9 mouse cellular contexts compared by ENCODE assay signal in the genomic region with DNA sequence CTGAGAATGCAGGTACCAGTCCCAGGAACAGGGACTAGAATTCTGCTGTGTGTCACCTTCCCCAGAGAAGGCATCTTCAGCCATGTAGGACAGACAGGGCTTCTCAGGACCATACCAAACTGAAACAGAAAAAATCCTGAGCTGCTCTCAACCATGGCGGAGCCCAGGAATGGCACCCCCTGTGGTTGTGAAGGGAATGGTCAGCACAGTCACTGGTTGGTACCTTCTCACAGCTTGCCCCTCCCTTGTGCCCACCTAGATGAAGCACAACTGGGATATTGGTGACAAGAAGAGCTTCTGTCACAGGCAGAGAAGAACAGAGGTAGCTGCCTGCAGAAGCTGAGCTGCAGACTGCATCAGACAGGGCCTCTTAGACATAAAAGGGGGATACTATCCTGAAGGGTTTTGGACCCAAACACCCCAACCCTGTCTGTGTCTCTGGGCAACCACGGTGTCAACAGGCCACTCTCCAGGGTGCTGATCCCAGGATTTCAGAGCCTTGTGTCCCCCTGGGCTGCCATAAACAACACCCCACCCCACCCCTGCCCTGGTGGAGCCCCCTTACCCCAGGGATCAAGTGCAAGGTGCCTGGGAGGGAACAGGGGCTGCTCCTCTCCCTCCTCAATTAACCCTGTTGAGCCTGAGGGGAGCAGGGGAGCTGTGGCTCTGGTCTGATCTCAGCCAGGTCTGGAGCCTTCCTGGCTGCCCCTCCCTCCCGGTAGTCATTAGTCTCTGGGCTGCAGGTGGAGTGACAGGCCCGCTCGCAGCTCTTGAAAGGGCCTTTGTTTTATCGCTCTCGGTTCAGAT.
A peak's percentile ranks its signal among the peaks of the same experiment; 100 is the strongest.
DNase-seq lines count a peak whose midpoint lies in the region; ATAC-seq and TF ChIP-seq lines count a peak whose summit lies in the region.
"Had no signal": no experiment of that assay in that cellular context is flagged by ENCODE, and none has a peak within 500 bp of the region (broad histone marks: within the 10 kb centered on the region; RNA-seq: fewer than 3 reads in every experiment).

No protein-coding gene starts in this region.

- TF ChIP-seq EP300 in CH12.LX (IDR thresholded peaks at IDR 0.05; ENCODE audit: low read length): no peak
- TF ChIP-seq EP300 in ES-Bruce4 (IDR thresholded peaks at IDR 0.05; ENCODE audit: insufficient read depth, low read depth, low read length): no peak

- dilution Hi-C loops in CH12.LX (cut with MboI; ENCODE audit: extremely low pct_ligation_motif_present, extremely low pct_unique_long_range_greater_than_20kb, low sequenced_read_pairs): no loop called here

- no peaks in the 10 kb centered on the region for H3K79me2 ChIP-seq in CH12.LX (replicated peaks; ENCODE audit: control insufficient read depth, extremely low read depth, insufficient read depth, poor library complexity, severe bottlenecking)

- no peaks in the 10 kb centered on the region for H3K36me3 ChIP-seq in CH12.LX (replicated peaks in 1 of 2; ENCODE audit: control insufficient read depth in 1 of 2, insufficient read depth in 1 of 2, low read length in 1 of 2)
- no peaks in the 10 kb centered on the region for H3K36me3 ChIP-seq in ES-Bruce4 (ENCODE audit: control insufficient read depth, insufficient read depth, low read length, poor library complexity, severe bottlenecking)
- no peaks in the 10 kb centered on the region for H3K36me3 ChIP-seq in forebrain, postnatal 0 days (ENCODE audit: insufficient read depth)
- H3K36me3 ChIP-seq in midbrain, embryonic 11.5 days (ENCODE audit: control insufficient read depth, insufficient read depth, low read length): no peaks in the 10 kb centered on the region

- H3K27me3 ChIP-seq in CH12.LX (replicated peaks) (peaks cover 5% of the 10 kb centered on the region), ES-Bruce4 (ENCODE audit: control insufficient read depth, insufficient read depth, low read length, poor library complexity, severe bottlenecking) (no peaks in the 10 kb centered on the region)
- no peaks in the 10 kb centered on the region for H3K27me3 ChIP-seq in forebrain, postnatal 0 days (ENCODE audit: insufficient read depth, low read length)
- H3K27me3 ChIP-seq in midbrain, embryonic 11.5 days (ENCODE audit: control insufficient read depth, insufficient read depth, low read length): no peaks in the 10 kb centered on the region

- TF ChIP-seq POLR2A in CH12.LX (IDR thresholded peaks at IDR 0.05; ENCODE audit: low read depth, low read length) (no peak), ES-Bruce4 (IDR thresholded peaks at IDR 0.05; ENCODE audit: insufficient read depth, low read length) (no peak)

- H3K4me3 ChIP-seq in CH12.LX (replicated peaks in 1 of 3; ENCODE audit: low read depth in 2 of 3, low read length in 2 of 3, poor library complexity in 1 of 3) (no peak overlapping the region), ES-Bruce4 (ENCODE audit: low read depth, low read length) (no peak overlapping the region)
- H3K4me3 ChIP-seq in forebrain, postnatal 0 days (ENCODE audit: low read depth, low read length): no peak overlapping the region
- H3K4me3 ChIP-seq in midbrain, embryonic 11.5 days (ENCODE audit: low read depth, low read length): no peak overlapping the region
- H3K4me3 ChIP-seq: megakaryocyte, embryonic 14.5 days had no signal

- H3K4me1 ChIP-seq in CH12.LX (ENCODE audit: control insufficient read depth in 1 of 2, insufficient read depth in 2 of 2): no peaks in the 10 kb centered on the region; a peak in 1 of 4 replicates
- H3K4me1 ChIP-seq in ES-Bruce4 (ENCODE audit: control insufficient read depth, insufficient read depth, low read length): no peaks in the 10 kb centered on the region
- H3K4me1 ChIP-seq in forebrain, postnatal 0 days (ENCODE audit: insufficient read depth): peaks cover 18% of the 10 kb centered on the region
- peaks cover 47% of the 10 kb centered on the region for H3K4me1 ChIP-seq in midbrain, embryonic 11.5 days (ENCODE audit: control insufficient read depth, insufficient read depth, low read length)
- H3K4me1 ChIP-seq: megakaryocyte, embryonic 14.5 days had no signal

- H3K9me3 ChIP-seq in CH12.LX (replicated peaks; ENCODE audit: low read length): no peaks in the 10 kb centered on the region
- no peaks in the 10 kb centered on the region for H3K9me3 ChIP-seq in ES-Bruce4 (replicated peaks; ENCODE audit: control insufficient read depth, insufficient read depth, low read length, poor library complexity, severe bottlenecking)
- no peaks in the 10 kb centered on the region for H3K9me3 ChIP-seq in forebrain, postnatal 0 days (ENCODE audit: low read length)
- no peaks in the 10 kb centered on the region for H3K9me3 ChIP-seq in midbrain, embryonic 11.5 days (ENCODE audit: control insufficient read depth, low read length)
- H3K9me3 ChIP-seq: megakaryocyte, embryonic 14.5 days had no signal

- in situ Hi-C loops in CH12.LX (cut with MboI; ENCODE audit: low pct_ligation_motif_present, low pct_unique_long_range_greater_than_20kb, low sequenced_read_pairs): no loop called here

- no peak overlapping the region for H3K4me2 ChIP-seq in CH12.LX (ENCODE audit: insufficient read depth, low read depth, poor library complexity, severe bottlenecking)
- no peak overlapping the region for H3K4me2 ChIP-seq in forebrain, postnatal 0 days (ENCODE audit: low read depth)
- H3K4me2 ChIP-seq in midbrain, embryonic 11.5 days: no peak overlapping the region

- TF ChIP-seq CTCF in CH12.LX (conservative IDR thresholded peaks at IDR 0.05 in 1 of 2, IDR thresholded peaks at IDR 0.05 in 1 of 2; ENCODE audit: low read depth in 2 of 2, low read length in 2 of 2) (peak; percentile 28 to 36; a peak in 2 of 4 replicates), ES-Bruce4 (IDR thresholded peaks at IDR 0.05; ENCODE audit: low read depth, low read length) (peak; percentile 7)
- TF ChIP-seq CTCF in forebrain, postnatal 0 days (IDR thresholded peaks at IDR 0.05; ENCODE audit: low read depth): peak; percentile 60

- no peak overlapping the region for H3K27ac ChIP-seq in CH12.LX (ENCODE audit: insufficient read depth, low read depth)
- no peak overlapping the region for H3K27ac ChIP-seq in ES-Bruce4 (ENCODE audit: insufficient read depth, low read length)
- H3K27ac ChIP-seq in forebrain, postnatal 0 days (ENCODE audit: low read depth, low read length): peak overlapping the region; percentile 35; the same call in 1 of the 2 replicates
- peak overlapping the region; percentile 75 for H3K27ac ChIP-seq in midbrain, embryonic 11.5 days (ENCODE audit: low read depth, low read length)

- peak; percentile 42 for ATAC-seq in forebrain, postnatal 0 days
- ATAC-seq in midbrain, embryonic 11.5 days (ENCODE audit: low FRiP score): peak; percentile 68
- ATAC-seq in cerebellum, adult (ENCODE audit: insufficient number of reproducible peaks, low FRiP score, low TSS enrichment): no peak

- DNase-seq in CH12.LX (ENCODE audit: extremely low read depth): no peak
- peak; percentile 25 for DNase-seq in forebrain, postnatal 0 days
- peak; percentile 86 for DNase-seq in midbrain, embryonic 11.5 days (ENCODE audit: low spot score, missing footprints)
- no peak for DNase-seq in gastrocnemius, postnatal 14 days
- DNase-seq in right cerebral cortex, postnatal 10 days (ENCODE audit: low spot score in 2 of 2): no peak
- DNase-seq: cerebellum, adult 9-10 months had no signal

- no peak for TF ChIP-seq RAD21 in CH12.LX (IDR thresholded peaks at IDR 0.05; ENCODE audit: low read depth, low read length)

- H3K9ac ChIP-seq in CH12.LX (ENCODE audit: insufficient read depth, low read depth) (no peak overlapping the region), ES-Bruce4 (ENCODE audit: low read depth, poor library complexity, severe bottlenecking) (no peak overlapping the region)
- H3K9ac ChIP-seq in forebrain, postnatal 0 days: no peak overlapping the region
- peak overlapping the region; percentile 28; the same call in 1 of the 2 replicates for H3K9ac ChIP-seq in midbrain, embryonic 11.5 days (ENCODE audit: low read length)

- WGBS in forebrain, postnatal 0 days: 18% methylated on average over 7 of the region's 7 CpGs
- 22% methylated on average over 7 of the region's 7 CpGs for WGBS in midbrain, embryonic 11.5 days

- intact Hi-C loops in gastrocnemius, postnatal 14 days (cut with DNase I; ENCODE audit: low total_unique reads): no loop called here

TF ChIP-seq in CH12.LX, 34 proteins besides CTCF, POLR2A, EP300 and RAD21:
- TF ChIP-seq MAZ (IDR thresholded peaks at IDR 0.05; ENCODE audit: low read depth, low read length) (no peak), TCF12 (IDR thresholded peaks at IDR 0.05; ENCODE audit: low read depth, low read length) (no peak), E2F4 (IDR thresholded peaks at IDR 0.05; ENCODE audit: insufficient replicate concordance, low read depth, low read length) (no peak), POLR2AphosphoS2 (IDR thresholded peaks at IDR 0.05; ENCODE audit: low read depth, low read length) (no peak), TBP (conservative IDR thresholded peaks at IDR 0.05; ENCODE audit: low read depth, low read length) (no peak), MAX (IDR thresholded peaks at IDR 0.05; ENCODE audit: low read length) (no peak), ZKSCAN1 (IDR thresholded peaks at IDR 0.05; ENCODE audit: borderline replicate concordance, low read depth, low read length) (no peak), IRF4 (IDR thresholded peaks at IDR 0.05; ENCODE audit: low read depth, low read length) (no peak), SIN3A (IDR thresholded peaks at IDR 0.05; ENCODE audit: low read length) (no peak), SMC3 (IDR thresholded peaks at IDR 0.05; ENCODE audit: low read depth, low read length) (no peak), UBTF (IDR thresholded peaks at IDR 0.05; ENCODE audit: low read depth, low read length) (no peak)
TF ChIP-seq in CH12.LX: peak in this region for 0.

Comparison
In these comparisons a context has a peak if more than half of its experiments do, and no peak if none do; other contexts are left out.
1. DNase-seq: peak in forebrain, postnatal 0 days (single experiment) and midbrain, embryonic 11.5 days (single experiment); none in CH12.LX (single experiment), gastrocnemius, postnatal 14 days (single experiment) and right cerebral cortex, postnatal 10 days (0 of 2).
2. H3K27ac ChIP-seq: peak in forebrain, postnatal 0 days (single experiment) and midbrain, embryonic 11.5 days (single experiment); none in CH12.LX (single experiment) and ES-Bruce4 (single experiment).
3. CTCF ChIP-seq: peak in every context shown above with its lines; median percentile 60 in forebrain, postnatal 0 days; 32 in CH12.LX; 7 in ES-Bruce4.